Mouse (Mus musculus) liver, embryonic 12.5 days (tissue): ENCODE measurements around the gene Ube2o. TPM values are rescaled to one million over a fixed set of nuclear protein-coding genes. Genes with fewer than 3 reads are reported as not detected.

Experiments
- ATAC-seq: fragments of 200-750 bp; cut with Nextera tagmentation; 2 replicates; pipeline ENCODE4 v1.8.0; 2017; ENCODE audit warnings: moderate number of reproducible peaks, mild to moderate bottlenecking, moderate library complexity
- H3K27ac ChIP-seq: fragments of 300-500 bp; sonication (generic); 2 replicates; pipeline ENCODE4 v1.5.1; 2016; ENCODE audit warnings: mild to moderate bottlenecking
- H3K27me3 ChIP-seq: fragments of 300-500 bp; sonication (generic); replicated peaks from 2 replicates; pipeline ENCODE4 v1.6.1; 2016; ENCODE audit warnings: mild to moderate bottlenecking, moderate library complexity
- H3K36me3 ChIP-seq: fragments of 300-500 bp; sonication (generic); 2 replicates; pipeline ENCODE4 v1.6.1; 2016; ENCODE audit warnings: mild to moderate bottlenecking, moderate library complexity
- H3K4me1 ChIP-seq: fragments of 300-500 bp; sonication (generic); 2 replicates; pipeline ENCODE4 v1.6.1; 2016
- H3K4me2 ChIP-seq: fragments of 300-500 bp; sonication (generic); 2 replicates; pipeline ENCODE4 v1.6.1; 2016; ENCODE audit warnings: mild to moderate bottlenecking, moderate library complexity
- H3K4me3 ChIP-seq: fragments of 300-500 bp; sonication (generic); 2 replicates; pipeline ENCODE4 v1.5.1; 2016; ENCODE audit warnings: mild to moderate bottlenecking, moderate library complexity
- H3K9ac ChIP-seq: fragments of 300-500 bp; sonication (generic); 2 replicates; pipeline ENCODE4 v1.6.1; 2016; ENCODE audit warnings: mild to moderate bottlenecking, moderate library complexity
- H3K9me3 ChIP-seq: fragments of 300-500 bp; sonication (generic); replicated peaks from 2 replicates; pipeline ENCODE4 v1.6.1; 2016; ENCODE audit warnings: mild to moderate bottlenecking, moderate library complexity
- WGBS: fragments of 180-500 bp; shearing (Covaris S2); methylation state at CpG from one replicate; pipeline ENCODE4 v1.1.7; 2016; ENCODE audit not compliant: insufficient replicate concordance; 5-methylcytosine and 5-hydroxymethylcytosine counted together
- polyA plus RNA-seq: library from polyadenylated mRNA; unstranded; fragments of >200 nt; fragmentation: Nextera tagmentation; extraction: Ambion mirVana; gene quantifications from 2 replicates; pipeline ENCODE4 v1.2.1, GENCODE M21; 2016

The Ube2o gene
- polyA plus RNA-seq, 1 experiment from 2014 or later, result 40.2 TPM

DNA sequence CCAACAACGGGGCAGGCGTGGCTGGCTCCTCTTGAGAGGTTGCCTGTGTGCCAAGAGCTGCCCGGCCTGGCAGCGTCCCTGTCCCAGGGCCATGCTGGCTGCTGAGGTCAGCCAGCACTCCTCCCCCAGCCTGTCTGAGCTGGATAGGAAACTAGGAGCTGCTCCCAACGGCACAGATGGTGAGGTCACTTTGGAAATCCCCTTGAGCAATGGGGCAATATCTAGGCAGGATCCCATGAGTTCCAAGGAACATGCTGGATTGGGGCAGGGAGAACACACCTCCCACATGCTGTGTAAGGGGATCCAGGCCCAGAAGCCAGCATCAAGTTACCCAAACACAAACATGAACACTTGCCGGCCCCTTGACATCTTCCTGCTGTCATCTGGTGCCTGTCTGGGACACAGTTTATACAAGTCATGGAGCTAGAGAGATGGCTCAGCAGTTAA, 40.0 kb upstream of the Ube2o start:
- Histone ChIP-seq H3K36me3 (no peaks in the 10 kb centered on the region), H3K27me3 (no peaks in the 10 kb centered on the region), H3K9me3 (no peaks in the 10 kb centered on the region), H3K27ac (peak overlapping the region; percentile 93), H3K9ac (peak overlapping the region; percentile 91), H3K4me2 (peak overlapping the region; percentile 88), H3K4me3 (peak overlapping the region; percentile 46), H3K4me1 (peaks cover 98% of the 10 kb centered on the region)
- WGBS, result 53% methylated on average over 6 of the region's 6 CpGs
- no peak for ATAC-seq

DNA sequence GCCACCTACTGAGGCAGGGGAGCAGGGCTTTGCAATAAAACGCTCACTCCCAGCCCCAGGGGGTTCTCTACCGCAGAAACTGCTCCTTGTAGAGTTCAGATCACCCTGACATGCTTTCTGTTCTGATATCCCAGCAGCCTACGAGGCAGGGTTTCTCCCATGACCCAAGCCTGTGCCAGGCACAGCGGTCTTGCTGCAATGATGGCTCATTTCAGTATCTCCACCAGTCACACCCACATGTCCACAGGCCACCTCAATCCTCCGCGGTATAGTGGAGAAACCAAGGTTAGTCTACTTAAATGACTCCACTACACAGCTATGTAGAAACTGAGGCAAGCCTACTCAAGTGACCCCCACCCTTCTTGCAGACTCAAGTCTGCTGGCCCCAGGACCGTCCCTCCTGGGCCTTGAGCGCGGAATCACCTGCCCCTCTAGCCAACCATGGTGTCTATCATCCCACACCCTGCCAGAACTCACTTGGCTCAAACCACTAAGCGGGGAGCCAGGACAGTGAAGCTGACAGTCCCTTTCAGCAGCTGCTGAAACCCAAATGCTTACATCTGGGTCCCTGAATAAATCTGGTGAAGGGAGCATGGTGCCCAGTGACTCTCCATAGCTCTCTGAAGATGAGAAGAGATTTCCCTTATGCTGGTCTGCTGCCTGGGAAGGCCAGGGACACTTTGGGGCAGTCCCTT, 39.5 kb upstream of the Ube2o start:
- peak overlapping the region; percentile 91 for H3K9ac ChIP-seq
- H3K27me3 ChIP-seq, result no peaks in the 10 kb centered on the region
- H3K36me3 ChIP-seq, result no peaks in the 10 kb centered on the region
- peak overlapping the region; percentile 88 for H3K4me2 ChIP-seq
- 52% methylated on average over 10 of the region's 10 CpGs for WGBS
- H3K27ac ChIP-seq, result peak overlapping the region; percentile 93
- H3K4me3 ChIP-seq, result peak overlapping the region; percentile 46
- no peaks in the 10 kb centered on the region for H3K9me3 ChIP-seq
- peaks cover 98% of the 10 kb centered on the region for H3K4me1 ChIP-seq
- ATAC-seq, result peak; percentile 50

DNA sequence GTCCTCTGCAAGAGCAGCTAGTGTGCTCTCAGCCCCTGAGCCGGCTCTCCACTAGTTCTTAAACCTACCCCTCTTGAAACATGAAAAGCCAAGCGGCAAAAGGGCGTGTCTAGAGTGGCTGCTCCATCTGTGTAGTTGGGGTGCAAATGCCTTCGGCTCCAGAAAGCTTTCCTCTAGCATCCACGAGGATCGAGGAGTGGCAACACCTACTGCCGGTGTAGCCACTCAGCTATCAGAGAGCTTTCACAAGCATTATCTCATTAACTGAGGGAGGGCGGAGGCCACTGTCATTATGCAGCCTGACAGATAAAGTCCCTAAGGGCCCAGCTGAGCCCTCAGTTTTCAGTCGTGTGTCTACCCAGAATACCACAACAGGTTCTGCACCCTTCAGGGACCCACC, 38.8 kb upstream of the Ube2o start:
- Histone ChIP-seq H3K9me3 (no peaks in the 10 kb centered on the region), H3K27ac (peak overlapping the region; percentile 93), H3K4me1 (peaks cover 98% of the 10 kb centered on the region), H3K9ac (peak overlapping the region; percentile 91), H3K4me2 (peak overlapping the region; percentile 88), H3K27me3 (no peaks in the 10 kb centered on the region), H3K36me3 (no peaks in the 10 kb centered on the region), H3K4me3 (peak overlapping the region; percentile 46)
- WGBS, result 15% methylated on average over 9 of the region's 9 CpGs
- ATAC-seq, result peak; percentile 74

DNA sequence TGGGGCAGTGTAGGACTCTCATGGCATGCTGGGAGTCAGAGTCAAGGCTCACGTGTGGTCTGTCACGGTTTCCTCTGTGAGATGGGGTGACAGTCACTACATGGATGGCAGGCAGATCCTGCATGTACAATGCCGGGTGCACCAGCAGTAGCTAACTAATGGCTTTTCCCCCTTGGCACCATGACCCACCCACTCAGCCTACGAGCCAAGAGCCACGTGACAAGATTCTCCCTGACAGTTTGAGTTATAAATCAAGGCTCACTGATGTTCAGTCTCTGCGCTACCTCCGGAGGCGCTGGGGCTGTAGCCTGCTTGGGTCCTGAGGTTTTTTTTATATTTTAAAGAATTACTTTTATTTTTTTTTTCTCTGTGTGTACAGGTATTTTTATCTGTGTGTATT, 38.3 kb upstream of the Ube2o start:
- peak overlapping the region; percentile 46 for H3K4me3 ChIP-seq

DNA sequence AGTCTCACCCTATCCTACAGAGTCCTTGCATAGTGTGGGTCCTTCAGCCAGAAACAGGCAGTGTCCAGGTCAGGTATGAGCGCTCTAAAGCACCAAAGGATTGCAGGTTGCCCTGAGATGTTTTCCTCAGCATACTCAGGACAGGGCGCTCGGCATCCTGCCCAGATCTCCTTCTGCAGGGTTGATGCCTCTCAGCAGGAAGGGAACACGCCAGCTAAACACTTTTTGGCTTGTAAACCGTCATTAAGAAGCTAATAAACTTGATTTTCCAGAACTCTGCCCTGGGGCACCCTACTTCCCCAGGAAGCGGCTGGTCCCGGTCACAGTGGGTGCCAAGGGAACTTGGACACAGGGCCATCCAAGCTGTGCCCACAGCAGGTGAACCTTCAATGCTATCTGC, 37.9 kb upstream of the Ube2o start:
- Histone ChIP-seq H3K36me3 (no peaks in the 10 kb centered on the region), H3K4me3 (no peak overlapping the region), H3K9ac (peak overlapping the region; percentile 91; the same call in 1 of the 2 replicates), H3K4me2 (peak overlapping the region; percentile 88), H3K4me1 (peaks cover 98% of the 10 kb centered on the region), H3K27me3 (no peaks in the 10 kb centered on the region), H3K27ac (peak overlapping the region; percentile 93), H3K9me3 (no peaks in the 10 kb centered on the region)
- WGBS, result 87% methylated on average over 7 of the region's 7 CpGs
- no peak for ATAC-seq

More for the DNA sequence above, 38.3 kb upstream of the Ube2o start:
- no peaks in the 10 kb centered on the region for H3K9me3 ChIP-seq
- WGBS, result 67% methylated on average over 8 of the region's 8 CpGs
- H3K4me1 ChIP-seq, result peaks cover 98% of the 10 kb centered on the region
- no peak for ATAC-seq
- H3K27ac ChIP-seq, result peak overlapping the region; percentile 93
- no peaks in the 10 kb centered on the region for H3K36me3 ChIP-seq
- peak overlapping the region; percentile 88 for H3K4me2 ChIP-seq
- peak overlapping the region; percentile 91; the same call in 1 of the 2 replicates for H3K9ac ChIP-seq
- H3K27me3 ChIP-seq, result no peaks in the 10 kb centered on the region

DNA sequence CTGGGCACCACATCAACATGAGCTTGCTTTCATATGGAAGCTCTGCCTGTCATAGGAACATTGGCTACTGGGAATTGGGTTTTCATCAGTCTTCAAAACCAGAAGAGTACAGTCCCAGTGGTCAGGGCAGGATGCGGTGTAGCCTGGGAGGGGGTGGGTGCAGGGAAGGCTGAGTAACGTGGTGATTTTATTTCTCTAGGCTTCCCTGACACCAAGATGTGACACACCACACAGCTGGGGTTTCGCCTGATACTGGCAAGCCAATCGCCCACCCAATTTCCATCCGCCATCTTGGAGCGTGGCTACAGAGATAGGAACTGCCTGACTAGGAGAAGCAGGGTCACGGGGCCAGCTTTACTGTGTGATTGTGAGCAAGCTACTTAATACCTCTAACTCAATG, 37.4 kb upstream of the Ube2o start:
- H3K4me1 ChIP-seq, result peaks cover 100% of the 10 kb centered on the region
- peak overlapping the region; percentile 88 for H3K4me2 ChIP-seq
- ATAC-seq, result no peak
- H3K27ac ChIP-seq, result peak overlapping the region; percentile 93
- no peak overlapping the region for H3K4me3 ChIP-seq
- 51% methylated on average over 7 of the region's 7 CpGs for WGBS
- no peaks in the 10 kb centered on the region for H3K27me3 ChIP-seq
- H3K9ac ChIP-seq, result no peak overlapping the region
- no peaks in the 10 kb centered on the region for H3K9me3 ChIP-seq
- no peaks in the 10 kb centered on the region for H3K36me3 ChIP-seq

DNA sequence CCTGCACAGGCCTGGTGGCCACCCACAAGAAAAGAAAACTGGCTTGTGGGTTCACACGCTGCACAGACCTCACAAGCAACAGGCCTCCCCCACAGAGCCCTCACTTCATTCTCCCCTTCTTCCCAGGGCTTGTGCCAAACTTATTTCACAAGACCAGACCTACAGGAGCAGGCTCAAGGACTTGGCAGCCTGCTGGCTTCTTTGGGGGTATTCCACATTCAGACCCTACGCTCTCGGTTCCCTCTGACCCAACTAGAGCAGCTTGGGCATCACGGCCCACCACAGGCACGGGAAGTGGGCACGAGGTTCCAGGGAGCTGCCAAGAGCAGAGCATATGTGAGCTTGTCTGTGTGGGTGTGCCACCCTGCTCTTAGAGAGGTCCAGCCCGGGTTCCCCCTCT, 36.4 kb upstream of the Ube2o start:
- H3K4me1 ChIP-seq, result peaks cover 100% of the 10 kb centered on the region
- peak overlapping the region; percentile 93 for H3K27ac ChIP-seq
- H3K36me3 ChIP-seq, result no peaks in the 10 kb centered on the region
- H3K4me2 ChIP-seq, result peak overlapping the region; percentile 88; the same call in 1 of the 2 replicates
- 80% methylated on average over 7 of the region's 7 CpGs for WGBS
- no peaks in the 10 kb centered on the region for H3K27me3 ChIP-seq
- H3K9me3 ChIP-seq, result no peaks in the 10 kb centered on the region
- no peak overlapping the region for H3K4me3 ChIP-seq
- H3K9ac ChIP-seq, result peak overlapping the region; percentile 8
- ATAC-seq, result no peak

DNA sequence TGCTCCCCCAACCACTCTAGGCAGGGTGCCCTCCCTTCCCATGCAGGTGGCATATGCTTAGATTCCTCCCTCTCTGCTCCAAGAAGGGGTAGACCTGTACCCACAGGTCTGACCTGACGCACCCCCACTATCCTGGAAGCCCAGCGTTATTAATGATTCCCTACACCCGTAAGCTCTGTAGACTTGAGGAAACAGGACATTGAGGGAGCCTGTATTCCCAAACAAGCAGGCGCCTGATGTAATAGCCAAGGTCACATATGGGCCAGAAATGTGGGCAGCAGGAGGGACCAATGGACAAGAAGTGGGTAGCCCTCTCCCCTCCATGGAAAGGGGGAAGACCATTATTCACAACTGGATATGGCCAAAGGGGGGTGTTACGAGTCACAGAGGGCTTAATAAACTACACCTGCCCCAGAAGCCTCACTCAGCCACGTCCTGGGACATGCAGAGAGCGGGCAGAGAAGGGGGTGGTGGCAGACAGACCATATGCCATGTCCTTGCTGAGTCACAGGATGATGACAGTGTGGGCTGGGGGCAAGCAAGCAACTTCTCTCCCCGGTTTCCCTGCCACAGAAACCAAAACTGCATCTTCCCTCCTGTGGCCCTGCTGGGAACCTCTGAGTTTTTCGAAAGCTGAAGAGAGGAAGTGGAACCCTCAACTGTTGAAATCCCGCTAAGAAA, 35.3 kb upstream of the Ube2o start:
- Histone ChIP-seq H3K4me1 (peaks cover 100% of the 10 kb centered on the region), H3K4me2 (peak overlapping the region; percentile 88), H3K4me3 (peak overlapping the region; percentile 54), H3K9me3 (no peaks in the 10 kb centered on the region), H3K9ac (peak overlapping the region; percentile 65), H3K36me3 (no peaks in the 10 kb centered on the region), H3K27me3 (no peaks in the 10 kb centered on the region), H3K27ac (peak overlapping the region; percentile 93)
- no peak for ATAC-seq
- 40% methylated on average over 10 of the region's 10 CpGs for WGBS

DNA sequence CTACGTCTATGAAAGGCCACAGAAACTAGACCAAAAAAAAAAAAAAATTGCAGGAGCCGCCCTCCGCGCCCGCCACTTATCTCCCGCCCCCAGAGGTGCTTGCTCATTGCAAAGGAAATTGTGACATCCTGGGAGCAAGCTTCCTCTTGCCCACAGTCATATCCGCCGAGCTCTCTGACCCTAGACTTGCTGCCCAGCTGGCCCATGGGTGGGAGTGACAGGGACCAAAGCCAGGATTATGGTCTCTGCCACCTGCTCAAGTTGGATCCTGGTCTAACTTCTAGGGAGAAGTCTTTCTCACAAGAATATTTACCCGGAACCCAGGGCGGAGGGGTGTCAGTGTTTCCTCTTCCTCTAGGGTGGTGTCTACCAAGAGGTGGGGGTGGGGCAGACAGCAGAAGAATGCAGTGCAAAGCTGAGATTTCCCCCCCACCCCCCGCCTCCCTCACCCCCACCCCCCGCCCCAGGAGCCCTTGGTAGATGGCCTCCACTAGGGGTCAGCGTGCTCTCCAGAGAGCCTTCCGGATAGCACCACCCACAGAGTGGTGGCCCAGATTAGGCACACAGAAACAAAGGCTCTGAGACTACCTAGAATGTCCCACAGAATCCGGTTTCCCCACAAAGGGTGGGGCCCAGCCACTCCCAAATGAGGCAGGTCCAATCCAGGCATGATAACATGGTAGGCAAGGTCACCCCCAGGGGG, 34.6 kb upstream of the Ube2o start:
- WGBS, result 7% methylated on average over 15 of the region's 15 CpGs
- Histone ChIP-seq H3K4me1 (peaks cover 95% of the 10 kb centered on the region), H3K4me3 (peak overlapping the region; percentile 54), H3K27ac (peak overlapping the region; percentile 93), H3K4me2 (peak overlapping the region; percentile 88), H3K36me3 (no peaks in the 10 kb centered on the region), H3K27me3 (no peaks in the 10 kb centered on the region), H3K9ac (peak overlapping the region; percentile 65), H3K9me3 (no peaks in the 10 kb centered on the region)
- ATAC-seq, result peak; percentile 75

DNA sequence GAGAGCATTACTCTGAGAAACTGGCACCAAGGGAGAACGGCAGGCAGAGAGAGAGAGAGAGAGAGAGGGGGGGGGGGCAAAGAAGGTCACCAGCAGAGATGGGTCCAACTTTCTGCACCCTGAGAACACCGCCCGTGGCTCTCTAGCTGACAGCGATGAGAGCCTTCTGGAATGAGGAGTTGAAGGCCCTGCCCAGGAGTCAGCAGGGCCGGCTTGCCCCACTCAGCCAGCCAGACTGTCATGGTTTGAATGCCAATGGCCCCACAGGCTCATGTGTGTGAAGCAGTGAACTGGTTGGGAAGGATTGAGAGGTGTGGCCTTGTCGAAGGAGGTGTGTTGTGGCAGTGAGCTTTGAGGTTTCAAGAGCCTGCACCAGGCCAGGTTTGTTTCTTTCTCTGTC, 32.0 kb upstream of the Ube2o start:
- H3K9me3 ChIP-seq, result no peaks in the 10 kb centered on the region
- H3K4me1 ChIP-seq, result peaks cover 87% of the 10 kb centered on the region
- no peaks in the 10 kb centered on the region for H3K27me3 ChIP-seq
- 90% methylated on average over 6 of the region's 6 CpGs for WGBS
- peak overlapping the region; percentile 70 for H3K27ac ChIP-seq
- peak overlapping the region; percentile 30; the same call in 1 of the 2 replicates for H3K4me2 ChIP-seq
- ATAC-seq, result no peak
- H3K36me3 ChIP-seq, result peaks cover 22% of the 10 kb centered on the region
- no peak overlapping the region for H3K4me3 ChIP-seq
- peak overlapping the region; percentile 31 for H3K9ac ChIP-seq

DNA sequence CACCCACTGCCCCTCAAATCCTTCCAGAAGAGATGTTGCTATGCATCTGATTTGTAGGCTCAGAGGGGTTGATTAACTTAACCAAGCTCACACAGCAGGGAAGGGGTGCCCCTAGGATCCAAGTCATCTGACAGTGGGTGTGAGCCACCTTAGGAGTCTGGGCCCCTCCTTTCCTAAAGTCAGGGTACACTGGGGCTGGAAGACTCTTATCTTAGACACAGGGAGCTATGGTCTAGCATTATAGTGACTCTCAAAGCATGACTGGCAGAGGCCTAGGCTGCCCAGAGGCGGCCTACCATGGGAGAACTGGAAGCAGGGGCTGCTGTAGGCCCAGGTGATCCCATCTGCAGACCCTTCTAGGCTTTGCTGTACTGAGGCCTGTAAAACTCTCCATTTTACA, 31.3 kb upstream of the Ube2o start:
- Histone ChIP-seq H3K9me3 (no peaks in the 10 kb centered on the region), H3K27ac (peak overlapping the region; percentile 70), H3K4me1 (peaks cover 80% of the 10 kb centered on the region), H3K4me3 (no peak overlapping the region), H3K27me3 (no peaks in the 10 kb centered on the region), H3K9ac (peak overlapping the region; percentile 31), H3K36me3 (peaks cover 29% of the 10 kb centered on the region), H3K4me2 (peak overlapping the region; percentile 30; the same call in 1 of the 2 replicates)
- ATAC-seq, result peak; percentile 60
- WGBS, result 84% methylated on average over 1 of the region's 1 CpGs

DNA sequence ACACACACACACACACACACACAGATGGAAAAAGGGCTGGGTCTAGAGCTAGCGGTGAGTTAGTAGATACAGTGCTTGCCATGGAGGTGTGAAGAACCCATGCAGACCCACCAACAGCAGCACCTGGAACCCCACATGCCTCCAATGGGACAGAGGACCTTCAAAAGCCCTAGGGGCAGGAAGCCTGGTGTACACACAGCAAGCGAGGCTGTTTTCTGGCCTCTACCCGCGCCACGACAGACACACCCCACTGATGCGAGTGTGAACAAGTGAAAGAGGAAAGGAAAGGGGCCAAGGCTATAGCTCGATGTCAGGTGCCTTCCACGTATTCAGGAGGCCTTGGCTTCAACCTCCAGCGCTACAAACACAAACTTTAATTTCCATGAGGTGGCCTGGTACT, 30.6 kb upstream of the Ube2o start:
- Histone ChIP-seq H3K9me3 (no peaks in the 10 kb centered on the region), H3K9ac (no peak overlapping the region), H3K36me3 (peaks cover 35% of the 10 kb centered on the region), H3K27ac (peak overlapping the region; percentile 43; the same call in 1 of the 2 replicates), H3K4me3 (no peak overlapping the region), H3K4me2 (no peak overlapping the region), H3K27me3 (no peaks in the 10 kb centered on the region), H3K4me1 (peaks cover 78% of the 10 kb centered on the region)
- no peak for ATAC-seq
- 78% methylated on average over 9 of the region's 9 CpGs for WGBS
